Mouse (Mus musculus) effector memory CD4-positive, alpha-beta T cell, adult 5 months (primary cell): ENCODE data around the gene Ube2e2. TPM values are rescaled to one million over a fixed set of nuclear protein-coding genes. Genes with fewer than 3 reads are reported as not detected.

Source experiments
- polyA plus RNA-seq: library from polyadenylated mRNA; unstranded; fragments of 100-300 nt; shearing (Covaris generic); gene quantifications from one replicate; pipeline ENCODE4 v1.2.1, GENCODE M21; 2017

Ube2e2 gene
- 4.3 TPM for polyA plus RNA-seq

DNA sequence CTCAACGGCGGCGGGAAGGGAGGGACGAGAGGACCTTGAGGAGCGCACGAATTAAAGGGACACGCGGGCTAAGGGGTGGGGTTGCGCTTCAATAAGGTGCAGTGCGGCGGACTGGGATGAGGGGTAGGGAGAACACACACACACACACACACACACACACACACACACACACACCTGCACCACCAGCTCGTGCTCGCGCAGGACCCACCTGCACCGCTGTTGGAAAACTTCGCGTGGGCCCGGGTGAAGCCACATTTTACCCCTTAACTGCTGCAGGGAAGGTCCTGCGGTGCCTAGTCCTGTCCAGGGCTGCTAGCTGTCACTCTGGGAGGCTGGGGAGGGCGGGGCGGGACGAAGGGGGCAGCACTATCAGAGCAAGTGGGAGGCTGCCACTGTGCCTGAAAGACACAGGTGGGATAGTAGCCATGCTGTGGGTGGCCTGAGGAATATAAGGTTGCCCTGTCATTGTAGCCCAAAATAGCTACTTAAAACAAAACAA is at the start of gene Ube2e2:
Gene Ube2e2, minus strand, starts transcription at position 321 of the 499 bp plus-strand sequence.

